Mouse (Mus musculus): ENCODE results near the gene Dcun1d2. TPM values are rescaled to one million over a fixed set of nuclear protein-coding genes. Genes with fewer than 3 reads are reported as not detected.
A peak's percentile ranks its signal among the peaks of the same experiment; 100 is the strongest.

Gene Dcun1d2
- polyA plus RNA-seq, 1 experiment from 2014 or later = 33.5 TPM

- H3K9ac ChIP-seq = no peak overlapping the region
- no peak overlapping the region for H3K4me3 ChIP-seq
- no peak for ATAC-seq (ENCODE audit: low read depth)
- H3K36me3 ChIP-seq = no peaks in the 10 kb centered on the region
- no peaks in the 10 kb centered on the region for H3K27me3 ChIP-seq
- no peaks in the 10 kb centered on the region for H3K9me3 ChIP-seq
- no peak overlapping the region for H3K4me2 ChIP-seq
- no peak overlapping the region for H3K27ac ChIP-seq (replicated peaks)
- peaks cover 8% of the 10 kb centered on the region; the same call in 1 of the 2 replicates for H3K4me1 ChIP-seq (replicated peaks)
These were observed 69.9 kb downstream of the Dcun1d2 start for GRCm38 (mm10) chr8:13217986-13218385.

DNA sequence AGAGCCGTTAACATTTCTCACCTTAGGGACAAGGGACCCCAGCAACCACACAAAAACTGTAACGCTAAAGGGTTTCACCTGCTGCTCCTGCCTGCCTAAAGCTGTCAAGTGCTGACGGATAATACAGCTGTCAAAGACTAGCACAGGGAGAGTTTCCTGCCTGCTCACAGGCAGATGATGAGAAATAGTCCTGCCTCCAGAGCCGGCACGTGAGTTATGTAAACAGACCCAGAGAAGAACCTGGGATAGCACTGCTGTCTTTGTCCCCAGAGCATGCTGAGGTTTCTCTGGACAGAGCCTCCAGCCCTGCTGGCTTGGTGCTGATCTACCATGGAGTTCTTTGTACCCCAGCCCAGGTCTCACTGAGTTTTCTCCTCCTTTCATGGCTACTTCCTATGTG is 70.8 kb downstream of the Dcun1d2 start:
- no peak overlapping the region for H3K4me3 ChIP-seq
- H3K4me1 ChIP-seq (replicated peaks) = peaks cover 8% of the 10 kb centered on the region; the same call in 1 of the 2 replicates
- H3K9ac ChIP-seq = no peak overlapping the region
- no peak overlapping the region for H3K4me2 ChIP-seq
- no peak overlapping the region for H3K27ac ChIP-seq (replicated peaks)
- H3K9me3 ChIP-seq = no peaks in the 10 kb centered on the region
- H3K36me3 ChIP-seq = no peaks in the 10 kb centered on the region
- no peaks in the 10 kb centered on the region for H3K27me3 ChIP-seq
- ATAC-seq (ENCODE audit: low read depth) = no peak
- 46% methylated on average over 5 of the region's 5 CpGs for WGBS

GRCm38 (mm10) chr8:13216386-13216785 is 71.5 kb downstream of the Dcun1d2 start:
- 68% methylated on average over 8 of the region's 8 CpGs for WGBS
- Histone ChIP-seq H3K4me3 (no peak overlapping the region), H3K27ac (replicated peaks) (no peak overlapping the region), H3K9ac (no peak overlapping the region), H3K27me3 (no peaks in the 10 kb centered on the region), H3K9me3 (no peaks in the 10 kb centered on the region), H3K4me2 (no peak overlapping the region), H3K36me3 (no peaks in the 10 kb centered on the region), H3K4me1 (replicated peaks) (peaks cover 8% of the 10 kb centered on the region; the same call in 1 of the 2 replicates)
- ATAC-seq (ENCODE audit: low read depth) = no peak

GRCm38 (mm10) chr8:13213479-13214268 is 74.3 kb downstream of the Dcun1d2 start:
- Histone ChIP-seq H3K27me3 (no peaks in the 10 kb centered on the region), H3K27ac (replicated peaks) (no peak overlapping the region), H3K9ac (no peak overlapping the region), H3K4me1 (replicated peaks) (peaks cover 8% of the 10 kb centered on the region; the same call in 1 of the 2 replicates), H3K4me2 (peak overlapping the region; percentile 38), H3K36me3 (no peaks in the 10 kb centered on the region), H3K4me3 (no peak overlapping the region), H3K9me3 (no peaks in the 10 kb centered on the region)
- WGBS = 23% methylated on average over 10 of the region's 10 CpGs
- peak; percentile 71 for ATAC-seq (ENCODE audit: low read depth)

- Histone ChIP-seq H3K4me3 (no peak overlapping the region), H3K9ac (no peak overlapping the region), H3K9me3 (no peaks in the 10 kb centered on the region), H3K27me3 (no peaks in the 10 kb centered on the region), H3K4me1 (replicated peaks) (peaks cover 8% of the 10 kb centered on the region; the same call in 1 of the 2 replicates), H3K27ac (replicated peaks) (no peak overlapping the region), H3K4me2 (no peak overlapping the region), H3K36me3 (no peaks in the 10 kb centered on the region)
- ATAC-seq (ENCODE audit: low read depth) = no peak
- 47% methylated on average over 1 of the region's 1 CpGs for WGBS
These were observed 78.2 kb downstream of the Dcun1d2 start for GRCm38 (mm10) chr8:13209770-13210169.

- ATAC-seq (ENCODE audit: low read depth) = no peak
- H3K4me1 ChIP-seq (replicated peaks) = peaks cover 8% of the 10 kb centered on the region; the same call in 1 of the 2 replicates
- H3K4me3 ChIP-seq = no peak overlapping the region
- H3K9me3 ChIP-seq = no peaks in the 10 kb centered on the region
- H3K9ac ChIP-seq = no peak overlapping the region
- no peaks in the 10 kb centered on the region for H3K27me3 ChIP-seq
- H3K27ac ChIP-seq (replicated peaks) = no peak overlapping the region
- H3K4me2 ChIP-seq = no peak overlapping the region
- no peaks in the 10 kb centered on the region for H3K36me3 ChIP-seq
- 46% methylated on average over 6 of the region's 6 CpGs for WGBS
These were observed 79.1 kb downstream of the Dcun1d2 start for GRCm38 (mm10) chr8:13208627-13209355.

DNA sequence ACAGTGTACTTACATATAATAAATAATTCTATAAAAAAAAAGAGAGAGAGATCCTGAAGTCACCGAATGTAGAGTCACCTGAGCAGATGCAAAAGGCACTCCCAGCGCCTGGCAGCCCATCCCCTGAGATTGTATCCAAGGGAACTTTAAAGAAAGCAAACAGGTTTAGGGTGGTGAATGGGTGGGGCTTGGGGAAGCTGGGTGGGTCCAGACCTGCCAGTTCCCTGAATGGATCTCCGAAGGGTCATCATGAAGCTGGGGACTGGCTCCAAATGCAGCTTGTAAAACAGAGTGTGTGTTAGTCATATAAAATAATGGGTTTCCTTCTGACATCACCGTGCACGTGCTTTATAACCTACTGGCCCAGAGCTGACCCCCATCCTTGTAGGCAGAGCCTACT is 81.6 kb downstream of the Dcun1d2 start:
- no peak for ATAC-seq (ENCODE audit: low read depth)
- 37% methylated on average over 5 of the region's 5 CpGs for whole genome bisulfite sequencing

More for the DNA sequence above, 81.6 kb downstream of the Dcun1d2 start:
- Histone ChIP-seq H3K27ac (replicated peaks) (no peak overlapping the region), H3K36me3 (no peaks in the 10 kb centered on the region), H3K4me2 (no peak overlapping the region), H3K4me1 (replicated peaks) (no peaks in the 10 kb centered on the region), H3K9ac (no peak overlapping the region), H3K4me3 (no peak overlapping the region), H3K27me3 (peaks cover 22% of the 10 kb centered on the region), H3K9me3 (no peaks in the 10 kb centered on the region)

Other genes with a start within 250 kb of the Dcun1d2 start
- 0.56 and 0.95 TPM in 2 replicates for gene Proz, start 227.2 kb downstream of the Dcun1d2 start, polyA plus RNA-seq (2015; fragmentation: Nextera tagmentation; extraction: Ambion mirVana)
- gene Pcid2, start 182.7 kb downstream of the Dcun1d2 start, polyA plus RNA-seq (2015; fragmentation: Nextera tagmentation; extraction: Ambion mirVana) = 45.7 and 46.0 TPM in 2 replicates
- 72.1 and 82.7 TPM in 2 replicates for gene Cul4a, start 182.5 kb downstream of the Dcun1d2 start, polyA plus RNA-seq (2015; fragmentation: Nextera tagmentation; extraction: Ambion mirVana)
- 281 and 292 TPM in 2 replicates for gene Lamp1, start 129.0 kb downstream of the Dcun1d2 start, polyA plus RNA-seq (2015; fragmentation: Nextera tagmentation; extraction: Ambion mirVana)
- gene Grtp1, start 87.5 kb downstream of the Dcun1d2 start, polyA plus RNA-seq (2015; fragmentation: Nextera tagmentation; extraction: Ambion mirVana) = 9.7 and 11.2 TPM in 2 replicates
- gene Adprhl1, start 34.0 kb downstream of the Dcun1d2 start, polyA plus RNA-seq (2015; fragmentation: Nextera tagmentation; extraction: Ambion mirVana) = 0.65 and 2.4 TPM in 2 replicates
- 45.9 and 49.2 TPM in 2 replicates for gene Tmco3, start 59 bp upstream of the Dcun1d2 start, polyA plus RNA-seq (2015; fragmentation: Nextera tagmentation; extraction: Ambion mirVana)
- 104 and 111 TPM in 2 replicates for gene Tfdp1, start 50.6 kb upstream of the Dcun1d2 start, polyA plus RNA-seq (2015; fragmentation: Nextera tagmentation; extraction: Ambion mirVana)
- gene Atp4b, start 108.7 kb upstream of the Dcun1d2 start, polyA plus RNA-seq (2015; fragmentation: Nextera tagmentation; extraction: Ambion mirVana) = not detected in 2 replicates
- not detected in 2 replicates for gene Grk1, start 117.0 kb upstream of the Dcun1d2 start, polyA plus RNA-seq (2015; fragmentation: Nextera tagmentation; extraction: Ambion mirVana)
- 0.25 and 0.68 TPM in 2 replicates for gene Tmem255b, start 147.1 kb upstream of the Dcun1d2 start, polyA plus RNA-seq (2015; fragmentation: Nextera tagmentation; extraction: Ambion mirVana)
- 25.9 and 28.8 TPM in 2 replicates for gene Gas6, start 206.4 kb upstream of the Dcun1d2 start, polyA plus RNA-seq (2015; fragmentation: Nextera tagmentation; extraction: Ambion mirVana)

All from neural tube, embryonic 13.5 days (tissue).